Mouse (Mus musculus) layer of hippocampus, adult 11-12 months (tissue): ENCODE results near the gene Olfr1208.

Experiments
- DNase-seq: peaks from one replicate; pipeline ENCODE4 v3.0.0; 2022; ENCODE audit warnings: low spot score

The Olfr1208 gene

DNA sequence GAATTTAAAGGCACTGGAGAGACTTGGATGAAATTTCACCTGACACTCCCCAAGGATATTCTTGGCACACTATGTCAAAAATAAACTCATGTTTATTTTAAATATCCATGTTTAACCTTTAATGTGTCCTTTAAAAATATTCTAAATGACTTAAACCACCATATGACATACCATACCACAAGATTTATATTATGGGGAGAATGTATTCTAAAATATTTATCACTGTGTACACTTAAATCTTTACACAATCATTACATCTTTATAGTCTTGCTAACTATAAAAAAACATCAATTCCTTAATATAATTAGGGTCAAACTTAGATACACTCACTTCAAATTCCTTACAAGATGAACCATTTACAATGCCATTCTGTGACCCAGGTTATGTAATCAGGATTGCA, at the start of gene Olfr1208:
Gene Olfr1208, minus strand, starts transcription at position 101 of the 400 bp plus-strand sequence.
- no peak for DNase-seq

DNA sequence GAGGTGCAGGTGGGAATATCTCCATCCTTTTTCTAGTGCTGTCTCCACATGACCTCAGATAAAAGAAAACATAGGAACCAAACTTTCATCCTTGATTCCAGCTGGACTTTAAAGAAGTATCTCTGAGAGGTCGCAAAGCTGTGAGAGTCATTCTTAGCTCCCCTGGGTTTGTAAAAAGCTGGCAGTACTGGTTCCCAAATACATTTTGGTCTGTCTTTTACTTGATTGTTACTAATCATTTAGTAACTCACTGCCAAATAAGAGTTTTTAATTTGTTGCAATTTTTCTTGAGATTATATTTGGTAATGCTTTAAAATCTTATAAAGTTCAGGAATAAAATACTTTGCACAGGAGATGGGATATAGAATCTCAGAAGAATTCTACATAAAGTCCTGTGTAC, 35.9 kb upstream of the Olfr1208 start, which contains the start of gene Olfr1211:
Gene Olfr1211, minus strand, starts transcription at position 101 of the 400 bp plus-strand sequence.
- no peak for DNase-seq

DNA sequence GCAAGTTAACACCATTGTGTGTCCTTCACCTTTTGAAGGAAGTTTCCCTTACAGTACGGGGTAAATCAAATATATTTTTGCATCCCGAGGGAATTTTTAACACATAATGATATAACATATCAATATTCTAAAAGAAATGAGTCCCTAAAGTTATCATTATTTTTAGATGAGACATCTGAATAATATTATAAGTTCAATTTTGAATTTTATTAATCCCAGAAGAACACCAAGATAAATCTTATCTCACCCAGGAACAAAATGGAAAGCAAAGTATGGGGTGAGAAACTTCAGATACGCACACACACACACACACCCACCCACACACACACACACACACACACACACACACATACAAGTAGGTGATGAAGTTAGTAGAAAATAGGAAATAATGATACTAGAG, 12.9 kb upstream of the Olfr1208 start, which contains the start of gene Olfr1209:
Gene Olfr1209, minus strand, starts transcription at position 101 of the 400 bp plus-strand sequence.
- DNase-seq = no peak

DNA sequence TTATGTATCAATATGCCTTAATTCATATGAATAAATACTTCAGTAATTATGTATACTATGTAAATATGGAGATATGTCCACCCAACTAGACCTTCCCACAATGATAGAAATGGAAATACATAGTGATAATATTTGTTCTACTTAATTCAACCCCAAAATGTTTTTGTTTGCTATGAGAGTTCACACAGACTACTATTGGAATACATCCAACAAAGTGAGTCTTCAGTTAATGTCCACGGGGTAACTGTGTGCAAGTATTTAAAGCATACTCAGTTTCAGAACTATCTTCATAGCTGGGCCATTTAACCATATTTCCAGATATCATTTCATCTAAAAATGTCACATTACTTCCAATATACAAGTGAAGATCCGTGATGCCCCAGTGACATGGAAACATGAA, 39.2 kb downstream of the Olfr1208 start, which contains the start of gene Olfr1206:
Gene Olfr1206, plus strand, starts transcription at position 301 of the 400 bp plus-strand sequence.
- DNase-seq = no peak

DNA sequence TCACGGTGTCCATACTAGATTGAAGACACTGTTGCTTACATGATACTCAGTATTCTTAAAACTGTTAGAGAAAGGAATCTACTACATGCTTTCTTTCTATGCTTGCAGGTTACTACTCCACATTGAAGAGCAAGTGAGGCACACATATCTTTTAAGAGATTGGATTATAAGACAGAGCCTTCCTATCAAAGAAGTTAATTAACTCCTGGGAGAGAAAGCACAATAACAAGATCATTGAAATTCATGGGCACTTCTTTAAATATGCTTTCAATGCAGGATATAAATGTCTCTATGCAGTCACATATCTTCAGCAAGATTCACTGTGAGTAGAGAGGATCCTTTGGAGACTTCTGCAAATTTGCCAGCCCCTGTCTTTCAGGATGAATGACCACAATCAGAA, 53.1 kb downstream of the Olfr1208 start, which contains the start of gene Olfr1204:
Gene Olfr1204, plus strand, starts transcription at position 301 of the 400 bp plus-strand sequence.
- no peak for DNase-seq
